Mouse (Mus musculus) limb, embryonic 14.5 days (tissue): ENCODE measurements around the gene Trpm5. TPM values are rescaled to one million over a fixed set of nuclear protein-coding genes. Genes with fewer than 3 reads are reported as not detected.

Experiments used
- ATAC-seq: fragments of 200-750 bp; cut with Nextera tagmentation; 2 replicates; pipeline ENCODE4 v1.8.0; 2017; ENCODE audit warnings: low read depth, moderate number of reproducible peaks, moderate TSS enrichment; ENCODE audit not compliant: low FRiP score
- DNase-seq: peaks from one replicate; pipeline ENCODE4 v3.0.0-alpha.2; 2015; ENCODE audit warnings: low spot score
- H3K27ac ChIP-seq: fragments of 300-500 bp; sonication (generic); replicated peaks from 2 replicates; pipeline ENCODE4 v1.5.1; 2014; ENCODE audit warnings: low read depth, mild to moderate bottlenecking, low read length, moderate library complexity, mixed read lengths
- H3K27me3 ChIP-seq: fragments of 300-500 bp; sonication (generic); 2 replicates; pipeline ENCODE4 v1.6.1; 2014; ENCODE audit warnings: low read length, mixed read lengths; ENCODE audit not compliant: control insufficient read depth, insufficient read depth
- H3K36me3 ChIP-seq: fragments of 300-500 bp; sonication (generic); 2 replicates; pipeline ENCODE4 v1.6.1; 2014; ENCODE audit warnings: mild to moderate bottlenecking, low read length, moderate library complexity, mixed read lengths; ENCODE audit not compliant: control insufficient read depth, insufficient read depth
- H3K4me1 ChIP-seq: fragments of 300-500 bp; sonication (generic); 2 replicates; pipeline ENCODE4 v1.6.1; 2014; ENCODE audit warnings: antibody characterized with exemption, low read length, mixed read lengths; ENCODE audit not compliant: control insufficient read depth, insufficient read depth
- H3K4me2 ChIP-seq: fragments of 300-500 bp; sonication (generic); replicated peaks from 2 replicates; pipeline ENCODE4 v1.6.1; 2014; ENCODE audit warnings: low read depth, mild to moderate bottlenecking, low read length, moderate library complexity; ENCODE audit not compliant: severe bottlenecking
- H3K4me3 ChIP-seq: fragments of 300-500 bp; sonication (generic); replicated peaks from 2 replicates; pipeline ENCODE4 v1.5.1; 2014; ENCODE audit warnings: low read length
- H3K9ac ChIP-seq: fragments of 300-500 bp; sonication (generic); 2 replicates; pipeline ENCODE4 v1.6.1; 2014; ENCODE audit warnings: mild to moderate bottlenecking, low read depth, low read length, moderate library complexity; ENCODE audit not compliant: severe bottlenecking
- H3K9me3 ChIP-seq: fragments of 300-500 bp; sonication (generic); 2 replicates; pipeline ENCODE4 v1.6.1; 2016; ENCODE audit warnings: low read length; ENCODE audit not compliant: control insufficient read depth
- POLR2A ChIP-seq: fragments of 200-500 bp; IDR thresholded peaks from 2 replicates; pipeline ENCODE4 v1.8.0; 2012; ENCODE audit warnings: inconsistent platforms, mild to moderate bottlenecking, moderate library complexity, borderline replicate concordance; ENCODE audit not compliant: insufficient read depth, insufficient read length; ENCODE audit errors: extremely low read depth
- WGBS: fragments of 180-500 bp; shearing (Covaris S2); extraction: QIAGEN DNeasy Blood & Tissue Kit; methylation state at CpG from one replicate; pipeline ENCODE4 v1.1.7; 2014; 5-methylcytosine and 5-hydroxymethylcytosine counted together
- polyA plus RNA-seq, 2 experiments: library from polyadenylated mRNA; depleted of rRNA in 1 of 2; stranded (reverse) in 1 of 2; unstranded in 1 of 2; fragments of >200 nt; fragmentation: Nextera tagmentation in 1 of 2; extraction: Ambion mirVana in 1 of 2; gene quantifications; 2 replicates each; pipeline versions ENCODE4 v1.2.1 to v1.2.3; 2012 to 2014

Gene Trpm5
- polyA plus RNA-seq (2012; rRNA removed) (63.4 and 71.2 TPM in 2 replicates), polyA plus RNA-seq (2014; fragmentation: Nextera tagmentation; extraction: Ambion mirVana) (24.1 and 24.2 TPM in 2 replicates)

DNA sequence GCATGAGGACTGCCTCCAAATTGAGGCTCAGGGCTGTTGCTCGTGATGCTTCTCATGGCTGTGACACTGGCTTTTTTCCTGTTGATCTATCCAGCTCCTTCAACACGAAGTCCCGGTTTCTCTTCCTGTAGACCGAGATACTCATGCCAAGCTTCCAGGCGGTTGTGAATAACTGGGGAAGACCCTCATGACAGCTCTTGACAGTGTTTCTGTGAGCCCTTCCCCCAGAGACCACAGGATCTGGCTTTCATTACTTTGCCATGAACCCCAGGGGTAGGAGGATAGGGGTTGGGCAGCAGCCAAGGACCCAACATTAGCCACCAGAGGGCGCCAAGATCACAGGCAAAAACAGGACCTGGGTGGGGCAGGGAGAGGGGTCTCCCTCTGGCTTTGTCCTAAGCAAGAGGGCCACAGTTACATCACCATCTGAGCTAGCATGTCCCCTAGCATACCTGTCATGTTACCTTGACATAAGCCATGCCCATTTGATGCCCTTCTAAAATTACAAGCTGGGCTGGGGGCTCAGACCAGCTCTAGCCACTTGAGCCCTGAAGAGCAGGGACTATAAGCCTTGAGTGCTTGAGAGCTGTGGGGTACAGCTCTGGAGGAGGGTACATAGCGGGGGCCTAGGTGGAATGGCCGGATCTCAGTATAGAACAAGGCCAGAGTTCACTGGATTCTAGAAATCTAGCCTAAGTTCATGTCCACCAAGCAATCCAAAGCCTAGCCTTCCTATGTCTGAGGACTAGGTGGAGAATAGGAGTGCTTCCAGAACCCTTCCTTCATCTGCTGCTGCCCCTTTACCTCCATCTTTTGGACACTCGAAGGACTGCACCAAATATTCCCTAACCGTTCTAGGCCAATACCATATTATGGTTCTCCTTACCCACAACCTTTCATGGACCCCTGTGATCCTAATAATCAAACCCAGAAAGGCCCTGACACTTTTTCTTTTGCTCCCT lies at the start of gene Trpm5:
TSS of gene Trpm5 (minus strand) at position 51 of the 962 bp plus-strand sequence.
- Histone ChIP-seq H3K9ac (no peak within 1 kb of the TSS), H3K36me3 (no peaks in the 10 kb centered on the region), H3K27ac (no peak within 1 kb of the TSS), H3K4me1 (peaks cover 4% of the 10 kb centered on the region; the same call in 1 of the 2 replicates), H3K9me3 (no peaks in the 10 kb centered on the region), H3K4me2 (no peak within 1 kb of the TSS), H3K27me3 (no peaks in the 10 kb centered on the region), H3K4me3 (no peak within 1 kb of the TSS)
- 42% methylated on average over 10 of the region's 10 CpGs for WGBS
- TF ChIP-seq POLR2A: no peak
- DNase-seq (peak; percentile 31), ATAC-seq (peak; percentile 67; the same call in 1 of the 2 replicates)

GRCm38 (mm10) chr7:143142680-143143079 lies 48.2 kb upstream of the Trpm5 start:
- H3K4me2 ChIP-seq: no peak overlapping the region
- no peaks in the 10 kb centered on the region for H3K36me3 ChIP-seq
- no peak overlapping the region for H3K4me3 ChIP-seq
- H3K4me1 ChIP-seq: no peaks in the 10 kb centered on the region
- H3K9me3 ChIP-seq: no peaks in the 10 kb centered on the region
- ATAC-seq: no peak
- no peak overlapping the region for H3K27ac ChIP-seq
- 85% methylated on average over 2 of the region's 2 CpGs for WGBS
- H3K9ac ChIP-seq: no peak overlapping the region
- DNase-seq: no peak
- TF ChIP-seq POLR2A: no peak
- no peaks in the 10 kb centered on the region for H3K27me3 ChIP-seq

DNA sequence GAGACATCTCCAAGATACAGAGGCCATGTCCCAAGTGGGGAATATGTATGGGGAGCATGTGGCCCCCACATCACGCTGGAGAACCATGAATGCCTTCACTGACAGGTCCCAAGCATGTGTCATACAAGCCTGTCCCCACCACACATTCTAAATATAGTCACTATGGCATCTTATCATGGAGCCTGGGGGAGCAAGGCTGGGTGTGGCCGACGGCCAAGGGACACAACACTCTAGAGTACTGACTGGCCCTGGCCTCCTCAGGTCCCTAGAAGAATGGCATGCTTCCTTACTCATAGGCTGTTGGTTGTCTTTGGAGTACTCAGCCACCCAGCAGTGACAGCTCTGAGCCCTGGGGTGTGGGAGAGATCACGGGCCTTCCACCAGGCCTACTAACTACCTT lies 45.5 kb upstream of the Trpm5 start:
- no peaks in the 10 kb centered on the region for H3K27me3 ChIP-seq
- H3K4me3 ChIP-seq: no peak overlapping the region
- H3K4me2 ChIP-seq: no peak overlapping the region
- no peak overlapping the region for H3K27ac ChIP-seq
- no peaks in the 10 kb centered on the region for H3K4me1 ChIP-seq
- H3K9me3 ChIP-seq: no peaks in the 10 kb centered on the region
- H3K9ac ChIP-seq: no peak overlapping the region
- no peak for TF ChIP-seq POLR2A
- ATAC-seq: no peak
- 87% methylated on average over 4 of the region's 4 CpGs for WGBS
- no peaks in the 10 kb centered on the region for H3K36me3 ChIP-seq
- DNase-seq: no peak

DNA sequence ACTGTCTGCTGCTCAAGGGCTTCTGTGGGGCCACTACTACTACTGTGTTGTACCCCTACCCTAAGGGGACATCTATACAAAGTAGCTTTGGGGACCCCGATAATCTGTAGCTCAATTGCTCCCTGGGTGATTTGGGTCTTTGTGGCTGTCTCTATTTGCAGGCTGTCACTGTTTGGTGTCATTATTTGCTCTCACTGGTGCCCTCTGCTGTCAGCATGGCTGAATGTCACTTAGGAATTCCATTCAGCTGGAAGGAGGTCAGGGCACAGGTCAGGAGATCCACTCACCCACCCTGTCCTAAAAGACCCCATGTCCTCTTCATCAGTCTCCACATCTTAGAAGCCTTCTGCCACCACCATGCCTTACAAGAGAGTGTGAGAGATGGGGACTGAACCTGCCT lies 44.3 kb upstream of the Trpm5 start:
- H3K27ac ChIP-seq: no peak overlapping the region
- no peak overlapping the region for H3K9ac ChIP-seq
- no peaks in the 10 kb centered on the region for H3K4me1 ChIP-seq
- TF ChIP-seq POLR2A: no peak
- ATAC-seq (no peak), DNase-seq (peak; percentile 61)
- H3K9me3 ChIP-seq: no peaks in the 10 kb centered on the region
- H3K4me3 ChIP-seq: no peak overlapping the region
- no peak overlapping the region for H3K4me2 ChIP-seq
- WGBS: 32% methylated on average over 1 of the region's 1 CpGs
- no peaks in the 10 kb centered on the region for H3K36me3 ChIP-seq
- no peaks in the 10 kb centered on the region for H3K27me3 ChIP-seq

GRCm38 (mm10) chr7:143136561-143136960 lies 42.1 kb upstream of the Trpm5 start:
- Histone ChIP-seq H3K4me3 (no peak overlapping the region), H3K9ac (no peak overlapping the region), H3K27me3 (no peaks in the 10 kb centered on the region), H3K4me2 (no peak overlapping the region), H3K27ac (no peak overlapping the region), H3K36me3 (no peaks in the 10 kb centered on the region), H3K9me3 (no peaks in the 10 kb centered on the region), H3K4me1 (no peaks in the 10 kb centered on the region)
- no peak for DNase-seq
- TF ChIP-seq POLR2A: no peak
- ATAC-seq: no peak
- 56% methylated on average over 5 of the region's 5 CpGs for WGBS
